Mouse (Mus musculus) E14TG2a.4 (cell line): ENCODE data around the gene Specc1.

ENCODE experiments used
- CTCF ChIP-seq: conservative IDR thresholded peaks from 2 replicates; pipeline ENCODE4 v1.5.1; 2014; ENCODE audit warnings: low read length
- NANOG ChIP-seq: IDR thresholded peaks from 2 replicates; pipeline ENCODE4 v1.6.1; 2014; ENCODE audit warnings: borderline replicate concordance, low read length, mixed read lengths
- POU5F1 ChIP-seq: IDR thresholded peaks from 2 replicates; pipeline ENCODE4 v1.6.1; 2014; ENCODE audit warnings: low read length, borderline replicate concordance

- TF ChIP-seq CTCF = no peak
- TF ChIP-seq POU5F1 = no peak
- no peak for TF ChIP-seq NANOG
These were observed 268.2 kb downstream of the Specc1 start for GRCm38 (mm10) chr11:62224797-62225196.
